Mouse (Mus musculus) heart, embryonic 14.5 days (tissue): ENCODE measurements around the gene B4galt3. TPM values are rescaled to one million over a fixed set of nuclear protein-coding genes. Genes with fewer than 3 reads are reported as not detected.
"Not testable (repeated sequence)": the region's sequence is repeated elsewhere in the genome, so short reads cannot be mapped to it uniquely, and the experiment has no call there.

Experiments
- ATAC-seq: fragments of 200-750 bp; cut with Nextera tagmentation; 2 replicates; pipeline ENCODE4 v1.8.0; 2017; ENCODE audit warnings: low read depth, moderate TSS enrichment; ENCODE audit not compliant: insufficient number of reproducible peaks, insufficient read depth, low FRiP score
- H3K27ac ChIP-seq, 2 experiments: fragments of 200-500 bp in 1 of 2; fragments of 300-500 bp in 1 of 2; sonication (generic) in 1 of 2; replicated peaks in 1 of 2; 2 replicates each; pipeline ENCODE4 v1.5.1; 2012 to 2014; ENCODE audit warnings: low read depth in 2 of 2, low read length in 2 of 2, control low read depth in 1 of 2, mild to moderate bottlenecking in 1 of 2, mixed read lengths in 1 of 2; ENCODE audit not compliant: control insufficient read depth in 1 of 2, insufficient read depth in 1 of 2
- H3K27me3 ChIP-seq: fragments of 300-500 bp; sonication (generic); 2 replicates; pipeline ENCODE4 v1.6.1; 2014; ENCODE audit warnings: mild to moderate bottlenecking, low read length, control low read depth; ENCODE audit not compliant: control insufficient read depth, insufficient read depth
- H3K36me3 ChIP-seq: fragments of 300-500 bp; sonication (generic); 2 replicates; pipeline ENCODE4 v1.6.1; 2014; ENCODE audit warnings: mild to moderate bottlenecking, control low read depth, low read length, mixed read lengths; ENCODE audit not compliant: control insufficient read depth, insufficient read depth
- H3K4me1 ChIP-seq, 2 experiments: fragments of 200-500 bp in 1 of 2; fragments of 300-500 bp in 1 of 2; sonication (generic) in 1 of 2; 2 replicates each; pipeline ENCODE4 v1.6.1; 2012 to 2014; ENCODE audit warnings: low read length in 2 of 2, control low read depth in 1 of 2, mixed read lengths in 1 of 2; ENCODE audit not compliant: control insufficient read depth in 2 of 2, insufficient read depth in 2 of 2
- H3K4me2 ChIP-seq: fragments of 300-500 bp; sonication (generic); 2 replicates; pipeline ENCODE4 v1.6.1; 2014; ENCODE audit warnings: mild to moderate bottlenecking, low read length
- H3K4me3 ChIP-seq, 2 experiments: fragments of 200-500 bp in 1 of 2; fragments of 300-500 bp in 1 of 2; sonication (generic) in 1 of 2; 2 replicates each; pipeline ENCODE4 v1.5.1; 2012 to 2014; ENCODE audit warnings: low read length in 2 of 2, mild to moderate bottlenecking in 2 of 2, control low read depth in 1 of 2, low read depth in 1 of 2, moderate library complexity in 1 of 2; ENCODE audit not compliant: control insufficient read depth in 1 of 2, insufficient read depth in 1 of 2
- H3K9ac ChIP-seq: fragments of 300-500 bp; sonication (generic); 2 replicates; pipeline ENCODE4 v1.6.1; 2014; ENCODE audit warnings: mild to moderate bottlenecking, low read length
- H3K9me3 ChIP-seq: fragments of 300-500 bp; sonication (generic); 2 replicates; pipeline ENCODE4 v1.6.1; 2016; ENCODE audit warnings: low read length, control low read depth; ENCODE audit not compliant: control insufficient read depth
- WGBS: fragments of 180-500 bp; shearing (Covaris S2); extraction: QIAGEN DNeasy Blood & Tissue Kit; methylation state at CpG from one replicate; pipeline ENCODE4 v1.1.7; 2014; 5-methylcytosine and 5-hydroxymethylcytosine counted together
- polyA plus RNA-seq: library from polyadenylated mRNA; unstranded; fragments of >200 nt; fragmentation: Nextera tagmentation; extraction: Ambion mirVana; gene quantifications from 2 replicates; pipeline ENCODE4 v1.2.1, GENCODE M21; 2014

Gene B4galt3
- polyA plus RNA-seq, 1 experiment from 2014 or later: 55.6 TPM

DNA sequence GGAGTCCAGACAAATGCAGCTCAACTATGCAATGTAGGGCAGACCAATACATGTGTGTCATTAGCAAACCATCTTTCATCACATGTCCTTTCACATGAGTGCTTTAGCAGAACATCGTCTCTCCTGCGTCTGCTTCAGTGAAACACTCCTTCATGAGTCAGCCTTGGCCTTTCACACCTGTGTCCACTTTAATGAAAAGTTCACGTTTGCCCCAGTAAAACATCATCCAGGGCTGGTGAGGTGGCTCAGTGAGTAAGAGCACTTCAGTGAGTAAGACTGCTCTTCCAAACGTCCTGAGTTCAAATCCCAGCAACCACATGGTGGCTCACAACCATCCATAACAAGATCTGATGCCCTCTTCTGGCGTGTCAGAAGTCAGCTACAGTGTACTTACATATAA is 36.0 kb downstream of the B4galt3 start:
- not testable (repeated sequence) for H3K27ac ChIP-seq, ATAC-seq

DNA sequence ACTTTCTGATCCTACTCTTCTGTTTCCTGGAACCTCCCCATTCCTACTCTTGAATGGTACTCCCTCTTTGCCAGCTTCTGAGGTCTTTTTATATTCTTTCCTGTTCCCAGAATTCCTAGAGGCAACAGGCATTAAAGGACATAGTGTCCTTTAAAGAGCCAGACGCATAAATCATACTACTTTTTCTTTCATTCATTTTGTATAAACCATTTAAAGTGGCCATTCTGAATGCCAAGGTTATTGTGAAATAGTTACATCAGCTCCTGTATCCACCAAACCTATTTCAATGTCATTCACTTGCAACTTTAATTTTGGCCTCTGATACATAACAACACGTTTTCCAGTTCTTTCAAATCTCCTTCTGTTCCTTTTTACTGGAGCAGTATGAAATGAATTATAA is 39.2 kb downstream of the B4galt3 start:
- no peaks in the 10 kb centered on the region for H3K27me3 ChIP-seq
- H3K9me3 ChIP-seq: no peaks in the 10 kb centered on the region
- 72% methylated on average over 2 of the region's 2 CpGs for WGBS
- no peak overlapping the region for H3K4me3 ChIP-seq
- H3K4me1 ChIP-seq: no peaks in the 10 kb centered on the region
- H3K4me2 ChIP-seq: no peak overlapping the region
- no peak overlapping the region for H3K27ac ChIP-seq
- H3K9ac ChIP-seq: no peak overlapping the region
- H3K36me3 ChIP-seq: no peaks in the 10 kb centered on the region
- ATAC-seq: no peak

More for the DNA sequence above, 36.0 kb downstream of the B4galt3 start:
- H3K9me3 ChIP-seq, H3K4me1 ChIP-seq, H3K9ac ChIP-seq, H3K4me3 ChIP-seq, H3K4me2 ChIP-seq, H3K27me3 ChIP-seq, H3K36me3 ChIP-seq: not testable (repeated sequence)
- WGBS: 73% methylated on average over 5 of the region's 5 CpGs

DNA sequence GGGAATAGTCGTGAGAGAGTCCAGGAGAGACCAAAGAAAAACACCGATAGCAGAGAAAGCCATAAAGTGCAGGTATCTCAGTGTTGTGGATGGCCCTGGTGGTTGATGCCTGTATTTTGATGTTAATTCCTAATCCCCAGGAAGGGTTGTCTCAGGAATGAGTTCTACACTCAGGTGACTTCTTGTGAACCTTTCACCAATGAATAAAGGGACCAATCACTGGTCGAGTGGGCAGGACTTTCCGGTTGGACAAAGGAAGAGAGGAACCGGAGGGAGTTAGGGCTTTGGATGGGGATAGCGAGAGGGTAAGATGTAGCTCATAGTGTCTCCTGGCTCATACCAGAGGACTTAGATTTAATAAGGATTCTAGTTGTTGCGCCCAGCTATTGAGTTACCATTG is 49.6 kb downstream of the B4galt3 start:
- Histone ChIP-seq H3K9me3 (no peaks in the 10 kb centered on the region), H3K4me1 (no peaks in the 10 kb centered on the region), H3K4me3 (peak overlapping the region; percentile 16 to 19), H3K27me3 (no peaks in the 10 kb centered on the region), H3K36me3 (no peaks in the 10 kb centered on the region), H3K4me2 (peak overlapping the region; percentile 59), H3K9ac (peak overlapping the region; percentile 56; the same call in 1 of the 2 replicates), H3K27ac (no peak overlapping the region)
- WGBS: 18% methylated on average over 7 of the region's 7 CpGs
- no peak for ATAC-seq

DNA sequence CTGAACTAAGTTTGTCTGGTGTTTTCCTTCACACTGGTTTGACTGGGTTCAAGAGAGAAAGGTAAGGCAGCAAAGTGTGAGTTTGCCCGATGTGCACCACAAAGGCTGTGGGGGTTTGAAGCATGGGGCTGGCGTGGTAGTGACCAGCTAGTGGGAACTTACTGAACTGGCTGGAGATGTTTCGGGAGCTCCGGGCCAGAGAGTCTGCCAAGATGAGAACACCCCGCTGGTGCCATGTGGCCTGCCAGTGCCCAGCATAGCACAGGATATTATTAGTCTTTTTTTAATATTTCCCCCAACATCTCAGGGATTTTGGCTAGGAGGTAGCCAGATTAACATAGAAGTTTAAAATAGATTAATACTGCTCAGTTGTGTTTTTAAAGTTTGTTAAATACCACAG is 50.0 kb downstream of the B4galt3 start:
- 20% methylated on average over 5 of the region's 5 CpGs for WGBS
- peak overlapping the region; percentile 56; the same call in 1 of the 2 replicates for H3K9ac ChIP-seq

DNA sequence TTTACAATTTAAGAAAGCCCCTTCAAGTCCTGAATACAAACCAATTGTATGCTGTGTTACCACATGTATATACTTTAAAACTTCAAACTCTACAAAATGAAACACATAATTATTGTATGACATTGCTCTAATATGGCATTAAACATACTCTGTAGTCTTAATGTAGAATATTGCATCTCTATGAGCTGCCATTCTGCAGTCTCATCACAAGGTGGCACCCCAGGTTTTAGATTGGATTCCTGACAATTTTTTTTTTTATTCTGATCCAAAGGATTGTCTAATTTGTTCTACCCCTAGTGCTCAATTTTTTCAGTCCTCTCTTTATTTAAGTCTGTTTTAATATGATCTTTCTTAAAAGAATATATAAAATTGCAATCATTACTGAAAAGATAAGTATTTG is 51.3 kb downstream of the B4galt3 start:
- no peaks in the 10 kb centered on the region for H3K9me3 ChIP-seq
- H3K36me3 ChIP-seq: peaks cover 8% of the 10 kb centered on the region; the same call in 1 of the 2 replicates
- no peaks in the 10 kb centered on the region for H3K4me1 ChIP-seq
- H3K27ac ChIP-seq: no peak overlapping the region
- no peaks in the 10 kb centered on the region for H3K27me3 ChIP-seq
- no peak overlapping the region for H3K4me2 ChIP-seq
- H3K9ac ChIP-seq: no peak overlapping the region
- H3K4me3 ChIP-seq: no peak overlapping the region
- ATAC-seq: no peak

More for the DNA sequence above, 50.0 kb downstream of the B4galt3 start:
- Histone ChIP-seq H3K27me3 (no peaks in the 10 kb centered on the region), H3K4me1 (no peaks in the 10 kb centered on the region), H3K9me3 (no peaks in the 10 kb centered on the region), H3K27ac (no peak overlapping the region), H3K4me3 (peak overlapping the region; percentile 16 to 19), H3K36me3 (no peaks in the 10 kb centered on the region), H3K4me2 (peak overlapping the region; percentile 59)
- ATAC-seq: no peak

DNA sequence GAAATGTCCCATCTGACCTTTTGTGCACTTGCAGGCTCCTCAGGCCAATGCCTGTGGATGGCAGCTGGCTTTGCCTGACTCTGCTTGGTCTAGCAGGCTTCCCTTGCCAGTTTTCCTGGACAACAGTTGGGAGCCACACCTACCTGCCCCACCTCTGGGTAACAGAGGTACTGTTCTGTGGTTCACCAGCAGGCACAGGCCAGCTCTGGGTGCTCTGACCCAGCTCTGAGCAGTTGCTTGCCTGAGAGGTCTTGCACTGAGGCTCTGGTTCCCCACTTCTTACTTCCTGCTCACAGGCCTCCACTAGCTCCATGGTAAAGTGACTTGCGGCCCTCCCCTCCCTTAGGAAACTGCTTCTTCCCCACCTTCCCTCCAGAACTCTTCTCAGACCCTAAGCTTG is 51.9 kb downstream of the B4galt3 start:
- Histone ChIP-seq H3K27ac (no peak overlapping the region), H3K27me3 (no peaks in the 10 kb centered on the region), H3K36me3 (peaks cover 8% of the 10 kb centered on the region; the same call in 1 of the 2 replicates), H3K4me3 (no peak overlapping the region), H3K4me2 (no peak overlapping the region), H3K4me1 (no peaks in the 10 kb centered on the region), H3K9me3 (no peaks in the 10 kb centered on the region), H3K9ac (no peak overlapping the region)
- 80% methylated on average over 1 of the region's 1 CpGs for WGBS
- ATAC-seq: no peak

DNA sequence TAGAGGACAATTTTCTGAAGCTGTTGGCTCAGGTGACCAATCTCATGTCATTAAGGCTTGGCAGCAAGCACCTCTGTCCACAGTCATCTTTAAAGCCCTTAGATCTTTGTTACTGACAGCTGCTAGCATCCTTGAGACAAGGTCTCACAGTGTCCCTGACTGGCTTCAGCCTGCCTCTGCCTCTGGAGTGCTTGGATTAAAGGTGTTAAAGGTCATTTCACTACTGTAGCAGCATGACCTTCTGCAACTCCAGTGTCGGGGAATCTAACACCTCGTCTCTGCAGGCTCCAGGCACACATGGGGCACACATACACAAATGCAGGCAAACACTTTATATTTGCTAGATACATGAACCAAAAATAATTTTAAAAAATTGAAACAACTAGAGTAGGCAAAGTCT is 55.4 kb downstream of the B4galt3 start:
- ATAC-seq: no peak
- no peaks in the 10 kb centered on the region for H3K27me3 ChIP-seq
- H3K27ac ChIP-seq: no peak overlapping the region
- no peak overlapping the region for H3K9ac ChIP-seq
- no peaks in the 10 kb centered on the region for H3K9me3 ChIP-seq
- H3K4me2 ChIP-seq: no peak overlapping the region
- H3K4me1 ChIP-seq: peaks cover 0 to 17% of the 10 kb centered on the region in 2 experiments; a peak in 2 of 4 replicates
- WGBS: 70% methylated on average over 2 of the region's 2 CpGs
- H3K36me3 ChIP-seq: peaks cover 11% of the 10 kb centered on the region; the same call in 1 of the 2 replicates
- no peak overlapping the region for H3K4me3 ChIP-seq
